ENCODE assay signal across 24 mouse cellular contexts in the genomic region with DNA sequence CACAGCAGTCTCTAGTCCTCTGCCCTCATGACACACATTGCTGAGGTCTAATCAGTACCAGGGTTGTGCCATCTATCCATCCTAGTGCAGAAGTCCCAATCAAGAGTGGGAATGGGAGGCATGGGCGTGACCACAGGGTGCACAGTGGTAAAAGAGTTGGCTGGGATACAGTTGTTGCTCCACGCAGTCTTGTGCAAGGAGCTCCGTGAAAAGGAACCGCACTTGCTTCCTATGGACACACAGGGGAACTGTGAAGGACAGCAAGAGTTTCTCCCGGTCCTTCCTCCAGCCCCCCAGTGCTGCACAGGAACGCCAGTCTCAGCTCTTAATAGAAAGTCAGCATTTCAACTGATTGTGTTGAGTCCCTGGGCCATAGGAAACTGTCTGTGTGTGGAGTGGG.
"Had no signal": no experiment of that assay in that cellular context is flagged by ENCODE, and none has a peak within 500 bp of the region (broad histone marks: within the 10 kb centered on the region; RNA-seq: fewer than 3 reads in every experiment).

No protein-coding gene starts in this region.

- H3K27me3 ChIP-seq: heart, embryonic 12.5 days; hindbrain, embryonic 13.5 days; hindbrain, embryonic 15.5 days; kidney, embryonic 15.5 days; limb, embryonic 13.5 days; limb, embryonic 15.5 days; liver, embryonic 13.5 days; liver, embryonic 15.5 days had no signal

- H3K4me3 ChIP-seq: gastrocnemius, adult 2 months; heart, embryonic 10.5 days; heart, embryonic 12.5 days; hindbrain, embryonic 13.5 days; hindbrain, embryonic 15.5 days; kidney, embryonic 15.5 days; limb, embryonic 13.5 days; limb, embryonic 15.5 days; liver, embryonic 13.5 days; liver, embryonic 15.5 days had no signal

- DNase-seq: gastrocnemius, adult 2 months; gastrocnemius, postnatal 10 days; gastrocnemius, postnatal 25 days; heart, adult 18-20 months; heart, postnatal 10 days; heart, postnatal 36 days; kidney, adult 11 months; kidney, adult 2 months; kidney, adult 9 months; kidney, postnatal 14 days; kidney, postnatal 36 days; layer of hippocampus, postnatal 36 days; left cerebral cortex, postnatal 4 days; liver, embryonic 13.5 days had no signal

- ATAC-seq: hindbrain, postnatal 0 days; intestine, embryonic 16.5 days had no signal
